Mouse (Mus musculus) cerebellum, adult 11 months (tissue): ENCODE data around the gene Ppp1r15a.
"Not testable (repeated sequence)": the region's sequence is repeated elsewhere in the genome, so short reads cannot be mapped to it uniquely, and the experiment has no call there.

ENCODE experiments used
- DNase-seq: peaks from one replicate; pipeline ENCODE4 v3.0.0; 2022

Ppp1r15a gene

DNA sequence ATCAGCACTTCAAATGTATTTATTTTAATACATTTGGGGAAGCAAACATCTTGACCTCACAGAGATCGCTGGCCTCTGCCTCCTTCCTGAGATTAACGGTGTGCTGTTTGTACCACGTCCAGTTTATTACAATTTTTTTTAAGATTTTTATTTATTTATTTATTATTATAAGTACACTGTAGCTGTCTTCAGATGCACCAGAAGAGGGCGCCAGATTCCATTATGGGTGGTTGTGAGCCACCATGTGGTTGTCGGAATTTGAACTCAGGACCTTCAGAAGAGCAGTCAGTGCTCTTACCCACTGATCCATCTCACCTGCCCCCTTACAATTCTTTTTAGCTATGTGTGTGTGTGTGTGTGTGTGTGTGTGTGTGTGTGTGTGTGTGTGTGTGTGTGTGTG is 9.2 kb downstream of the Ppp1r15a start:
- DNase-seq, result not testable (repeated sequence)

DNA sequence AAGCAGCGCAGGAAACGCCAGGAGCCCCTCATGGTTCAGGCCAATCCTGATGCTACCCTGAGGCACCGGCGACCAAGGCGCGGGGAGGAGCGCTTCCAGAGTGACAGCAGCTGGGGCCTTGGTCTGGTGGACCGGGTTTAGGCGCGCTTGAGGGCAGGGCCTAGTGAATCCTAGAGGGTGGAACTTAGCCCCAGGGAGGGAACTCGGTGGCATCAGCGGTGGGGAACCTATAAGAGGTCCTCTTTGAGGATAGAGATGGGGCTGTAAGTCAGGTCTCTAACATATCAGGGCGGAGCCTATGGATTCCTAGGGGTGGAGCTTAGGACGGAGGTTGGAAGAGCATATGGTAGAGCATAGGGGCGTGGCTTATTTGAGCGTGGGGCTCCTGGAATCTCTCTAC is 10.6 kb downstream of the Ppp1r15a start:
- DNase-seq, result no peak

DNA sequence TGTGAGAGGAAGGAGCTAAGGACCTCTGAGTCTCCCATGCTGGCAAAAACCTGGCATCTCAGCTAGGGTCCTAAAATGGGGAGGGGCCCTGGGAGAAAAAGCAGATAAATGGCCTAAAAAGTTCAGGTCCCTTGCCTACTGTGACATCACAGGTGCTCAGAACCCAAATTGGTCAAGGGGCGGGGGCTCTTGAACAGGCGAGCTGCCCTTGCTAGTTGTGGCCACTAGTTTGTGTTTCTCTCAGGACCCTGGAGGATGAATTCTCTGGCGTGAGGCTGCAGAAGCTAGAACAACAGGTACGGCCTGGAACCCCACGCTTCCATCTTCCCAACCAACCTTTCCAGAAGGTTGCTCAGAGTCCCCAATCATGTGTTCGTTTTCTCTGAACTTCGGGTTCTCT is 11.7 kb downstream of the Ppp1r15a start:
- DNase-seq, result no peak

- DNase-seq, result peak; percentile 88
These were observed 15.9 kb downstream of the Ppp1r15a start, which contains the start of gene Nucb1 for GRCm38 (mm10) chr7:45509912-45510787. Gene Nucb1, minus strand, starts transcription at chr7:45510406.

- DNase-seq, result no peak
These were observed 16.7 kb downstream of the Ppp1r15a start for GRCm38 (mm10) chr7:45509181-45509882.

DNA sequence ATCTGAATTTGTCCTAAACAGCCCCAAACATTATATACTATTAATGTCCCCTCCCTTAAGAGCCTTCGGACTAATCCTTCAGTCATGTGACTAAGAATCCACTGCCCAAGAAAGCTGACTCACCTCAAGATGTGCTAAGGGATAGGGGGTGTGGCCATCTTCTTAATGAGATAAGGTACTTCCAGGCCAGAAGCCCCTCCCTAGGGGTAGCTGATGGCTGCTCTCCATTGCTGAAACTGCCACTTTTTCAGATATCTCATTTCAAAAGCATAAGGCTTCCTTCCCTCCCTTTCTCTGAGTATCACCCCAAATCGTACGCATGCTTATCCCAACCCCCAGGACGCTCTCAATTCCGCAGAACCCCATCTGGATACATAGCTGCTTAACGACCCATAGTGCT is 17.5 kb downstream of the Ppp1r15a start:
- no peak for DNase-seq

DNA sequence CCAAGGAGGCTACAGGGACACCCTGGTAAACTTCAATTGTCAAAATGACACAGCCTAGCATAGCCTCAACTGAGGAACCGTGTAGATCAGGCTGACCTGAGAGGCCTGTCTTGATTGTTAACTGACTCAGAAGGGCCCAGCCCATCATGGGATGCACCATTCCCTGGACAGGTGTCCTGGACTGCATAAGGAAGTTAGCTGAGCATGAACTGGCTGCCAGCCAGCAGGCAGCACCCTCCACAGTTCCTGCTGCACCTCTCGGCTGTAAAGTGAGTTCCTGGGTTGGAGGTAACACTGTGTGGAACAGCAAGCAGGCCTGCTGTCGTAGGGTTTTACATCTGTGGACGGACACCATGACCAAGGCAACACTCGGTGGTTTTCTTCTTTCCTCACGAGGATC is 18.5 kb downstream of the Ppp1r15a start:
- DNase-seq, result no peak

DNA sequence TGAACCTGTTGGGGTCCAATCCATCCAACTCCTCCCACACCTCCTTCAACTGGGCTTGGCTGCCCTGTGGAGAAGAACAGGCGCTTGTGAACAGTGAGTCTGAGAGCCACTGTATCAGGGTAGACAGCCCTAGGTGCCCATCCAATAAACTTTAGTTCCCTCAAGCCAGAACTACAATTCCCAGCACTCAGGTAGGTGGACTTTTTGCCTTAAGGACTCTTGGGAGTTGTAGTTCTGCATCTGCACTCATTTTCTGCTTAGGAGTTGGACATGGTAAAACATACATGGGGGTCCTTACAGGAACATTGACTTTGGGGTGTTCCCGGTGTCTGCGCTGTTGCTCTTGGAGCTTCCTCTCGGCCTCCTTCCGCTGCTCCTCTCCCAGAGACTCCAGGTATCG is 27.6 kb downstream of the Ppp1r15a start:
- no peak for DNase-seq

- DNase-seq, result no peak
These were observed 31.5 kb downstream of the Ppp1r15a start for GRCm38 (mm10) chr7:45494548-45494947.

DNA sequence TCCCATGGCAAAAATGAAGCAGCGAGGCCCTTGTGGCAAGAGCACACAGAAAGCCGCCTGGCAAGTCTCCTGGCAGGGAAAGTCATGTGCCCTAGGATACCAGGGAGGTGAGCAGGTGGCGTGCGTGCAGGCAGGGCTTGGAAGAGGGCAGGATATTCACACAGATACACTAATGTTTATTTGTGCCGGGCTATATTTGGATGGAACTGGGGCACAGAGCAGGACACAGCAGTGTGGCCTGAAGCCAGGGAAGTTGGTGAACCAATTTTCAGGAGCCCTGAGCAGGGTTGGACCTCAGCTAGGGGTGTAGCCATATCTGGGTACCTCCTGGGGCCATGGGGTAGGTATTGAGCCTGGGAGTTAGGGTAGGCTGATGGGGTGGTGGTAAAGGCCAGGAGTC is 33.1 kb downstream of the Ppp1r15a start:
- peak; percentile 77 for DNase-seq

DNA sequence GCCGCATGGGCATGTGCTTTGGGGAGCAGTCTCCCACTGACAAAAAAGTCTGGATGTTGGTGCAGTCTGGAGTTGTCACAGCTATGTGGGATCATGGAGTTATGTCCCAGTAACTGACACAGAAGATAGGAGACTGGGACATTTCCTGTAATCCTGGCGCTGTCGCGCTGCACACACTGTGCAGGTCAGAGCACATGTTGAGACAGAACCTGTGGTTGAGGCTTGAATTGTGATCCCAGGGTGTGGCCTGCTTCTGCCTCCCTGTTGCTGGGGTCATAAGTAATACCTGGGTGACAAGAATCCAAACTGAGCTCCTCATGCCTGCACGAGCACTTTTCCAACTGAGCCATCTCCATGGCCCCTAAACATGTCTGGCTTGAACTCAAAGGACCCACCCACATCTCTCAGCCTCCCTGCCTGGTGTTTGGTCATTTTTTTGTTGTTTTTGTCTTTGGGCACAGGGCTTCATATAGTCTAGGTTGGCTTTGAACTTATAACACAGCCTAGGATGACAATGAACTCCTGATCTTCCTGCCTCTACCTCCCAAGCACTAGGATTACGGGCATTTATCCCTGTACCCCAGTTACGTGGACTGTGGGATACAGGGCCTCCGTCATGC is 33.7 kb downstream of the Ppp1r15a start:
- DNase-seq, result no peak

GRCm38 (mm10) chr7:45491264-45491663 is 34.8 kb downstream of the Ppp1r15a start:
- DNase-seq, result no peak

- no peak for DNase-seq
These were observed 35.2 kb downstream of the Ppp1r15a start for GRCm38 (mm10) chr7:45490822-45491221.

GRCm38 (mm10) chr7:45489578-45489977 is 36.5 kb downstream of the Ppp1r15a start:
- DNase-seq, result no peak

DNA sequence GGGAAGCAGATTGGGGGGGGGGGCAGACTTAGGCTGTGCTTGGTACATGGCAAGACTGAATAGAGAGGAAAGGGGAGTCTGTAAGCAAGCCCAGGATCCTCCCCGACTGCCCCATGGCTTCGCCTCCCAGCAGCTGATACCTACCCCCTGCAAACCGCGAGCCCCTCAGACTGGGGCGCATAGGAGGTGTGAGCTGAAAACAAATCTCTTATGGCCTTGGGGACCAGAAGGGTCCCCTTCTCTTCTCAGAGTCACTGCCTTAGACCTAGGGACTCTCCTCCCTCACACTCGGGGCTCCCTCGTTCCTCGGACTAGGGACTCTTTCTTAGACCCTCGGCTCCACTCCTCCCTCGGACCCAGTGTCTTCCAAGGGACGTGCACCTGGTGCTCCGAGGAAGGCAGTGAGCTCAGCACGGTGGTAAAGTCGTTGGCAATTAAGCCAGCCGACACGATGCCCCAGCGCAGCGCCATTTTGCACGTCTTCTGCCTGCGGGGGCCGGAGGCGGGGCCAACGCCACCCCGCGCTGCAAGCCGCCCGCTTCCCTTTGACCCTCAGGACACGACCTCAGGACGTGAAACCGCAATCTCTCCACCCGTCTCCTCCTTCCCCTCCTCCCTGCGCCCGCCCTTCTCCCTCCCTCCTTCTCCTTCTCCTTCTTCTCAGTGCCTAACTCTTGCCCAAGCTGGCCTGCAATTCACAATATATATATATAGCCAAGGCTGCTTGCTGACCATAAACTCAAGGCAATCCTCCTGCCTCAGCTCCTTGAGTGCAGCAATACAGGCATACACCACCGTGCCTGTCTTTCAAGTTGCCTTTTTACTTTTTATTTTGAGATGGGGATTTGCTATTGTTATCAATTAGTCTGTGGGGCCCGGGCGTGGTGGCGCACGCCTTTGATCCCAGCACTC is 37.5 kb downstream of the Ppp1r15a start, which contains the start of gene Dhdh:
Gene Dhdh (minus strand): TSS at position 513 of the 912 bp plus-strand sequence.
- DNase-seq, result peak; percentile 58

DNA sequence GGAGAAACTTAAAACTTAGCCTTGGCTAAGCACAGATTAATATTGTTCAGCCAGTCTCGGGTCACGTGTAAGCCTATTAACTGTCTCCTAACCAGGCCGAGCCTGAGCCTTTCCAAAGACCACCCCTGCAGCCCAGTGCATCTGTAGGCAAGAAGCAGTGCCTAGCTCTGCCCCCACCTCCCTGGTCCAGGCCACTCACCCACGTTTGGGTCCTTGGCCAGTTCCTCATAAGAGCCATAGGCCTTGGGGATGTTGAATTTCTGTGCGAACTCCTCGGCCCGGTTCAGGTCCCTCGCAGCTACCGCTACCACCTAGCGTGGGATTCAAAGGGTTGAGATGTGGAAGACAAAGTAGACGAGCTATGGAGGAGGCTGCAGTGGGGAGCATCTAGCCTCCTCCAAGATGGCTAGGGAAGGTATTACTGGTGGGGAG is 38.2 kb downstream of the Ppp1r15a start:
- no peak for DNase-seq

- DNase-seq, result no peak
These were observed 39.2 kb downstream of the Ppp1r15a start, which contains the start of gene Gm45808 for GRCm38 (mm10) chr7:45486761-45487415. Gene Gm45808, minus strand, starts transcription at chr7:45486811.

- DNase-seq, result no peak
These were observed 39.9 kb downstream of the Ppp1r15a start for GRCm38 (mm10) chr7:45486158-45486557.

GRCm38 (mm10) chr7:45484985-45485384 is 41.1 kb downstream of the Ppp1r15a start:
- DNase-seq, result not testable (repeated sequence)

- no peak for DNase-seq
These were observed 43.9 kb downstream of the Ppp1r15a start for GRCm38 (mm10) chr7:45482166-45482565.

DNA sequence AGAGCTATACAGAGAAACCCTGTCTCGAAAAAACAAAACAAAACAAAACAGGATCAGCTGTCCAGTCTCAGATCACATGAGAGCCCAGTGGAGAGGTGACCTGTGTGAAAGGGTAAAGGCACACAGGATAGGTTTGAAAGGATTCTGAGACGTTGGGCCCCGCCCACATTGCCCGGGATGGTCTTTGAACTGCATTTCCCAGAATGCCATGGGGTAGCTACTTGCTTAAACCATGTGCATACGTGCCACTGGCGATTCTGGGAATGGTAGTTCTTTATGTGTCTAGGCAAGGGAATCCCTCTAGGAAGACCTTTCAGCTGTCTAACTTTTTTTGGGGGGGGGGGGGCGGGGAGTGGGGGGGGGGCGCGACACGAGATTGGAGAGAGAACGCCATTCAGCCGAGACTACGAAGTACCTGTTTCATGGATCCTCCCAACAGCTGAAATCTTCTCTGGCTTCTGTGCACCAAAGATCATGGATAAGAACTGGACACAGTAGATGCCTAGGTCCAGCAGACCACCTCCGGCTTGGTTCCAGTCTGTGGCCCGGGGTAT is 44.6 kb downstream of the Ppp1r15a start, which contains the start of gene Tulp2:
Gene Tulp2 (plus strand): TSS at position 504 of the 554 bp plus-strand sequence.
- no peak for DNase-seq
